ENCODE assay signal across 22 mouse cellular contexts in genomic region chr11:68222209-68222608, GRCm38 (mm10).
A peak's percentile ranks its signal among the peaks of the same experiment; 100 is the strongest.
DNase-seq lines count a peak whose midpoint lies in the region; ATAC-seq and TF ChIP-seq lines count a peak whose summit lies in the region.
"Had no signal": no experiment of that assay in that cellular context is flagged by ENCODE, and none has a peak within 500 bp of the region (broad histone marks: within the 10 kb centered on the region; RNA-seq: fewer than 3 reads in every experiment).

No protein-coding gene starts in this region.

- H3K36me3 ChIP-seq in forebrain, embryonic 12.5 days (replicated peaks), result no peaks in the 10 kb centered on the region; the same call in 1 of the 2 replicates
- no peaks in the 10 kb centered on the region for H3K36me3 ChIP-seq in forebrain, postnatal 0 days (ENCODE audit: insufficient read depth)
- H3K36me3 ChIP-seq in hindbrain, embryonic 13.5 days, result no peaks in the 10 kb centered on the region
- H3K36me3 ChIP-seq: embryonic facial prominence, embryonic 12.5 days; embryonic facial prominence, embryonic 15.5 days; forebrain, embryonic 15.5 days; hindbrain, embryonic 12.5 days; intestine, embryonic 15.5 days had no signal

- H3K9me3 ChIP-seq in forebrain, embryonic 12.5 days, result no peaks in the 10 kb centered on the region
- H3K9me3 ChIP-seq in forebrain, postnatal 0 days (ENCODE audit: low read length), result no peaks in the 10 kb centered on the region
- H3K9me3 ChIP-seq in hindbrain, embryonic 13.5 days, result no peaks in the 10 kb centered on the region
- H3K9me3 ChIP-seq: embryonic facial prominence, embryonic 12.5 days; embryonic facial prominence, embryonic 15.5 days; forebrain, embryonic 15.5 days; hindbrain, embryonic 12.5 days; intestine, embryonic 15.5 days had no signal

- peak overlapping the region; percentile 25; the same call in 1 of the 2 replicates for H3K9ac ChIP-seq in forebrain, embryonic 12.5 days
- H3K9ac ChIP-seq in forebrain, postnatal 0 days, result no peak overlapping the region
- H3K9ac ChIP-seq in hindbrain, embryonic 13.5 days, result no peak overlapping the region
- H3K9ac ChIP-seq: embryonic facial prominence, embryonic 12.5 days; embryonic facial prominence, embryonic 15.5 days; forebrain, embryonic 15.5 days; hindbrain, embryonic 12.5 days; intestine, embryonic 15.5 days had no signal

- no peak overlapping the region for H3K4me3 ChIP-seq in forebrain, embryonic 12.5 days (replicated peaks)
- H3K4me3 ChIP-seq in forebrain, postnatal 0 days (ENCODE audit: low read depth, low read length), result no peak overlapping the region
- no peak overlapping the region for H3K4me3 ChIP-seq in hindbrain, embryonic 13.5 days
- H3K4me3 ChIP-seq: embryonic facial prominence, embryonic 12.5 days; embryonic facial prominence, embryonic 15.5 days; forebrain, embryonic 15.5 days; hindbrain, embryonic 12.5 days; intestine, embryonic 15.5 days had no signal

- TF ChIP-seq CTCF in forebrain, postnatal 0 days (IDR thresholded peaks at IDR 0.05; ENCODE audit: low read depth), result no peak

- peaks cover 18% of the 10 kb centered on the region for H3K4me1 ChIP-seq in forebrain, embryonic 12.5 days
- H3K4me1 ChIP-seq in forebrain, postnatal 0 days (ENCODE audit: insufficient read depth), result no peaks in the 10 kb centered on the region
- H3K4me1 ChIP-seq in hindbrain, embryonic 13.5 days (replicated peaks), result peaks cover 24% of the 10 kb centered on the region
- H3K4me1 ChIP-seq: forebrain, embryonic 15.5 days; intestine, embryonic 15.5 days had no signal

- no peak for DNase-seq in forebrain, postnatal 0 days
- peak; percentile 50 for DNase-seq in 3134 (ENCODE audit: extremely low read depth, insufficient read length, low spot score)
- peak; percentile 81 for DNase-seq in NIH3T3 (ENCODE audit: low read depth)
- DNase-seq in adipocyte (ENCODE audit: low spot score), result no peak
- DNase-seq: adrenal gland, adult 8-10 months; adrenal gland, postnatal 36 days; cerebellum, adult 18-20 months; cerebellum, adult 9-10 months; cerebellum, postnatal 14 days; gastrocnemius, postnatal 10 days; gastrocnemius, postnatal 36 days; heart, adult 11 months; kidney, adult 11 months had no signal

- no peak overlapping the region for H3K27ac ChIP-seq in forebrain, embryonic 12.5 days
- no peak overlapping the region for H3K27ac ChIP-seq in forebrain, postnatal 0 days (ENCODE audit: low read depth, low read length)
- H3K27ac ChIP-seq in hindbrain, embryonic 13.5 days, result no peak overlapping the region
- H3K27ac ChIP-seq: embryonic facial prominence, embryonic 12.5 days; embryonic facial prominence, embryonic 15.5 days; forebrain, embryonic 15.5 days; hindbrain, embryonic 12.5 days; intestine, embryonic 15.5 days had no signal

- ATAC-seq in forebrain, embryonic 12.5 days (ENCODE audit: low FRiP score), result no peak
- ATAC-seq in forebrain, postnatal 0 days, result no peak
- no peak for ATAC-seq in hindbrain, embryonic 13.5 days (ENCODE audit: low FRiP score)
- ATAC-seq: forebrain, embryonic 15.5 days; hindbrain, embryonic 16.5 days; intestine, embryonic 15.5 days had no signal

- H3K4me2 ChIP-seq in forebrain, embryonic 12.5 days, result no peak overlapping the region
- H3K4me2 ChIP-seq in forebrain, postnatal 0 days (ENCODE audit: low read depth), result no peak overlapping the region
- H3K4me2 ChIP-seq in hindbrain, embryonic 13.5 days, result no peak overlapping the region
- H3K4me2 ChIP-seq: embryonic facial prominence, embryonic 12.5 days; embryonic facial prominence, embryonic 15.5 days; forebrain, embryonic 15.5 days; heart, embryonic 11.5 days; hindbrain, embryonic 12.5 days; intestine, embryonic 15.5 days had no signal

- 0 out of 2 replicates have a peak, but pooled peaks cover 6% of the 10 kb centered on the region for H3K27me3 ChIP-seq in forebrain, embryonic 12.5 days
- H3K27me3 ChIP-seq in forebrain, postnatal 0 days (ENCODE audit: insufficient read depth, low read length), result no peaks in the 10 kb centered on the region
- peaks cover 32% of the 10 kb centered on the region for H3K27me3 ChIP-seq in hindbrain, embryonic 13.5 days
- H3K27me3 ChIP-seq: embryonic facial prominence, embryonic 12.5 days; embryonic facial prominence, embryonic 15.5 days; forebrain, embryonic 15.5 days; intestine, embryonic 15.5 days had no signal

- WGBS in forebrain, embryonic 12.5 days, result 93% methylated on average over 7 of the region's 7 CpGs
- WGBS in forebrain, postnatal 0 days, result 88% methylated on average over 7 of the region's 7 CpGs
- WGBS in hindbrain, embryonic 13.5 days, result 93% methylated on average over 7 of the region's 7 CpGs

Comparison
In these comparisons a context has a peak if more than half of its experiments do, and no peak if none do; other contexts are left out.
1. DNase-seq: peak in 3134 (single experiment) and NIH3T3 (single experiment); none in forebrain, postnatal 0 days (single experiment) and adipocyte (single experiment).